Mouse (Mus musculus): ENCODE data around the gene Casp14.

Casp14 gene

GRCm38 (mm10) chr10:78718056-78718455 lies at the start of gene Casp14:
Gene Casp14 (minus strand): TSS chr10:78718294.
- no peak for DNase-seq (ENCODE audit: low read depth, low spot score)

DNA sequence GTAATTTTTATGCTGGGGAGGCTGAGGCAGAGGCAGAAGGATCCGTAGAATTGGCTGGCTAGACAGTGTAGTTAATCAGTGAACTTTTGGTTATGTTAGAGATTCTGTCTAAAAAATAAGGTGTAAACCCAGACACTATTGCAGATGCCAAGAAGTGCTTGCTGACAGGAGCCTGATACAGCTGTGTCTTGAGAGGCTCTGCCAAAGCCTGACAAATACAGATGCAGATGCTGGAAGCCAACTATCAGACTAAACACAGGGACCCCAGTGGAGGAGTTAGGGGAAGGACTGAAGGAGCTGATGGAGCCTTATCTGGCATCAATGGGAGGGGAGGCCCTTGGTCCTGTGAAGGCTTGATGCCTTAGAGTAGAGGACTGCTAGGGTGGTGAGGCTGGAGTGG lies 47.5 kb upstream of the Casp14 start:
- no peak for DNase-seq (ENCODE audit: low read depth, low spot score)

DNA sequence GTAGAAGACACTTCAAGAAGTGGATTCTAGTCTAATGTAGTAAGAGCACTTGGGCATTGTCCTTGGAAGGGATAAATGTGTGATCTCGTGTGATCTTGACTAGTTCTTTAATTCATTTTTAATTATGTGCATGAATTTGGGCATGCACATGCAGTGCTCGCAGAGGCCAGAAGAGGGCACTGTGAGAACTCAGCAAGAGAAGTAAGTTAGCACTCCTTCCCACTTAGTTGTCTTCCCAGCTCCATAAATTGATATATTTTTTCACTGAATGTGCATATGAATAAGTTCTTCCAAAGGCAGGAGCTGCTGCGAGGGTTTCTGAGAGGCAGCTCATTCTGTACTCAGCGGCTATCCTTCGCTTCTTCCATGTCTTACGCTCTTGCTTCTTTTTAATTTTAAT lies 37.9 kb upstream of the Casp14 start:
- peak; percentile 78 for DNase-seq (ENCODE audit: low read depth, low spot score)

DNA sequence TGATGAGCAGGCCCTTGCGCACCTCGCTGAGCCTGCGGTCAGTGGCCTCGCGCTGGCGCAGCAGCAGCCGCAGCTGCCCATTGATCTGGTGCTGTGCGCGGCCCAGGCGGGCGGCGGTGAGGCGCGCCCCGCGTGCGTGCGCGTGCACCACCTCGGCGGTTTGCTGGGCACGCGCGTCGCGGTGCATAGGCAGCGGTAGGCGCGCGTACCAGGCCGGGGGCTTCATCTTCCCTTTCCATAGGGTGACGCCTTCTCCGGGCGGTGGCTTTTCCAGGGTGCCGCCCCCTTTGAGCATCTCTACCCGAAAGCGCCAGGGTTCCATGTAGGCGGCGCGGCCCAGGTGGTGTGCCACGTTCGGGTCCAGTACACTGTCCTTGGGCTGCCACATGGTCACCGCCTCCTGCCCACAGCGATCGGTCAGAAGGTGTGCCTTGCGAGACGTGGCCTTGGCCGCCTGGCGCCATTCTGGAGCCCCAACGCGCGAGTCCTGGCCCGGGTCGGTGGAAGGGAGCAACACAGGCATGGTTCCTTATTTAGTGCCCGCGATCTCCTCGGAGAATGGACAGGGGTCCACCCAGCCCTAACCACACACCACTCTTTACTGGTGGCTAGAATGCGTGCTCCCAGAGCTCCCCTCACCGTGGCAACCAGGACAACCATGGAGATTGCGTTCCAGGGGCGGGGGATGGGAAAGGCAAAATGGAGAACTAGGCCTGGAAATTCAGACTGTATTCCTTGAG lies 34.5 kb upstream of the Casp14 start, which contains the start of gene Ccdc105:
Ccdc105 (minus strand) TSS at position 614 of the 740 bp plus-strand sequence.
- no peak for DNase-seq (ENCODE audit: low read depth, low spot score)

- DNase-seq (ENCODE audit: low read depth, low spot score) = no peak
These were observed 30.9 kb upstream of the Casp14 start for GRCm38 (mm10) chr10:78748946-78749345.

DNA sequence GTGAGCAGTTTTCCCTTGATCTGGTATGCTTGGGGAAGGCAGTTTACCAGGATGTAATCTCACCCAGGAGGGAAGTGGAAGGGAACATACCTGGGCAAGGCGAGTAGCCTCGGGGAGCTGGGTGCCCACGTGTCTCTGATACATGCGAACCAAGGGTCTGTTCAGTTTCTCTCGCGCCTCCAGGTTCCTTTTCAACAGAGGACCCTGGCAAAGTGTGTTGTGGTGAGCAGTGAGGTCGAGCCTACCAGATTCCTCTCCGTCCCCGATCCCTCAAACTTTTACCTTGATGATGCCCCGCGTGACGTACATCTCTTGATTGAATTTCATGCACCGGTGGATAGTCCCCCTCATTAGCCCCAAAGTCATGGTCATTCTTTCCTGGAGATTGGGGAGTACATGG lies 30.1 kb upstream of the Casp14 start:
- no peak for DNase-seq (ENCODE audit: low read depth, low spot score)

GRCm38 (mm10) chr10:78747035-78747721 lies 29.1 kb upstream of the Casp14 start:
- no peak for DNase-seq (ENCODE audit: low read depth, low spot score)

- DNase-seq (ENCODE audit: low read depth, low spot score) = peak; percentile 64
These were observed 27.5 kb upstream of the Casp14 start for GRCm38 (mm10) chr10:78745453-78746232.

- DNase-seq (ENCODE audit: low read depth, low spot score) = peak; percentile 61
These were observed 25.6 kb upstream of the Casp14 start for GRCm38 (mm10) chr10:78743721-78744120.

DNA sequence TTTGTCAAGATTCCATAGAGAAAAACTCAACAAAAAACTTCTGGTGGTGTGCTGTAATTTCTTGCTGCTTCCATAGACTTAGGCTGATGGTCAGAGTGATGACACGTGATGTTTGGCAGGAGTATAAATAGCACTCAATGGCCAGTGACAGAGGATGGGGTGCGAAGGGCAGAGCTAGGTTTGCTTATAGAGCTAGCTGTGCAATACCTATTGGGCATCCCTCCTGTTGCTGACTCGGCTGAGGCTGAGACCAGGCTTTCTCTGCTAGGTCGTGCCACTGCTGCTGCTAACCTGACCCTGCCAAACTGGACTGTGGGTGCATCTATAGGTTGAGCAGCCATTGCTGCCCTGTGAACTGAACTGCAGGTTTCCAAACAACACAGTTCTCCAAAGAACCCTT lies 21.7 kb upstream of the Casp14 start:
- DNase-seq (ENCODE audit: low read depth, low spot score) = no peak

- DNase-seq (ENCODE audit: low read depth, low spot score) = no peak
These were observed 9.8 kb upstream of the Casp14 start for GRCm38 (mm10) chr10:78727876-78728275.

DNA sequence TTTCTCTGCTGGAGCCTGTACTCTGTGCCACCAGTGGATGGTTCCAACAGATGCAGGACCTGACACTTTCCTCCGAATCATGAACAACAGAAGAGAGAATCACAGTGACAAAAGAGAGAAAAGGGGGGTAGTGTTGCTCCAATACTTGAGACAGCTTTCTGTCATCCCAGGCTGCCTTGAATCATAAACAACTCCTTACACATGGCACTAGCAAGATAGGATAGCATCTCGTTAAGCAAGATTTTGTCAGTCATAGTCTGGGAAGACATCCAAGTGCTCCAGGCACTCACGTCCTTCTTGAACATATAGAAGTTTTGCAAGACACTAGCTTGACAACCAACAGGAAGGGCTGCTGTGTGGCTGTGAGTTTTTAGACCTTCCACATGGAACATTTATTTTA lies 8.9 kb upstream of the Casp14 start:
- peak; percentile 89 for DNase-seq (ENCODE audit: low read depth, low spot score)

- DNase-seq (ENCODE audit: low read depth, low spot score) = no peak
These were observed 5.3 kb upstream of the Casp14 start for GRCm38 (mm10) chr10:78723416-78723815.

- peak; percentile 62 for DNase-seq (ENCODE audit: low read depth, low spot score)
These were observed 4.6 kb upstream of the Casp14 start for GRCm38 (mm10) chr10:78722654-78723053.

- DNase-seq (ENCODE audit: low read depth, low spot score) = peak; percentile 86
These were observed 3.9 kb upstream of the Casp14 start for GRCm38 (mm10) chr10:78722036-78722435.

GRCm38 (mm10) chr10:78716231-78716630 lies 1.9 kb downstream of the Casp14 start:
- DNase-seq (ENCODE audit: low read depth, low spot score) = peak; percentile 85

GRCm38 (mm10) chr10:78715156-78715555 lies 2.9 kb downstream of the Casp14 start:
- no peak for DNase-seq (ENCODE audit: low read depth, low spot score)

GRCm38 (mm10) chr10:78714129-78714528 lies 4.0 kb downstream of the Casp14 start:
- DNase-seq (ENCODE audit: low read depth, low spot score) = no peak

DNA sequence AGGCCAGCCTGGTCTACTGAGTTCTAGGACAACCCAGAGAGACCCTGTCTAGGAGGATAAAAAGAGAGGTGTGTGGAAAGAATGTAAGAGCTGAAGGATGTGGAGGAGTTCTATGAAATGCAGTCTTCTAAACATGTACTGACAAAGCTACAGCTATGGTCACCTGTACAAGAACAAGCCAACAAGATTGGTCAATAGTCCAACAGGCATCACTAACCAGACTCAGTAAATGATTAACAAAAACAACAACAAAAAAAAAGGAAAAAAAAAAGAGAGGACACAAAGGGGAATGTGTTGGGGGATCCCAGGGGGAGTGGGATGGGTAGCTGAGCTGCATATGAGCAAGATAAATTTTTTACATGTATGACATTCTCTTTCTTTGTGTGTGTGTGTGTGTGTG lies 7.4 kb downstream of the Casp14 start:
- DNase-seq (ENCODE audit: low read depth, low spot score) = no peak

DNA sequence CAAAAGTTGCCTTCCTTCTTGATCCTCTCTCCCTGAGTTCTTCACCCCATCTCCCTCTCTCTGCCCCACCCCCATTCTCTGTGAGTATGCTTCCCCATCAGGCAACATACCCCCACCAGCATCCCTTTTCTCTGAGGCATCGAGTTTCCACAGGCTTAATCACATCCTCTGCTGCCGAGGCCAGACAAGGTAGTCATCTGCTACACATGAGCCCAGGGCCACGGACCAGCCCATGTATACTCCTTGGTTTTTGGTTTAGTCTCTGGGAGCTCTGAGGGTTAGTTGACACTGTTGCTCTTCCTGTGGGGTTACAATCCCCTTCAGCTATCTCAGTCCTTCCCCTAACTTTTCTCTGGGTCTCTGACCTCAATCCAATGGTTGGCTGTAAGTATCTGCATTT lies 17.2 kb downstream of the Casp14 start:
- DNase-seq (ENCODE audit: low read depth, low spot score) = peak; percentile 32

DNA sequence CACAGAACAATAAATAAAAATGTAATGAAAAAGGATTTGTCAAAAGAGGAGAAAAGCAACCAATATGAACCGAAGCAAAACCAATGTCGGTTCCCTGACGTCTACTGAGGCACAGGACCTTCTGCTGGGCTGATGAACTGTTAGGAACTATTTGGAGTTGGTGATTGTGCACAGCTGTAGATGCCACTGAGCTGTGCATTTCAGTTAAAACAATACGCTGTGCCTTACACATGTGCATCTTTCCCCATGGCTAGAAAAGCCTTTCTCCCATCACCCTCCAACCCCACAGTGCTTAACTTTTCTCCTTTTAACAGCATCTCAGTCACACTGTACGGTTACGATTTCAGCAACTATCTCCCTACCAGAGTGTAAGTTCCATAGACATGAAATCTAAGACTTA lies 28.1 kb downstream of the Casp14 start:
- no peak for DNase-seq (ENCODE audit: low read depth, low spot score)

GRCm38 (mm10) chr10:78686995-78687577 lies 31.0 kb downstream of the Casp14 start:
- DNase-seq (ENCODE audit: low read depth, low spot score) = no peak

Measured in 3T3-L1 (cell line).